Mouse (Mus musculus) spleen, adult 12 weeks (tissue): ENCODE results near the gene Rnf220.

Experiments
- DNase-seq: peaks from one replicate; pipeline ENCODE4 v3.0.0; 2022; ENCODE audit warnings: low spot score

The Rnf220 gene

GRCm38 (mm10) chr4:117341282-117341681, 155.6 kb downstream of the Rnf220 start:
- DNase-seq, result no peak

DNA sequence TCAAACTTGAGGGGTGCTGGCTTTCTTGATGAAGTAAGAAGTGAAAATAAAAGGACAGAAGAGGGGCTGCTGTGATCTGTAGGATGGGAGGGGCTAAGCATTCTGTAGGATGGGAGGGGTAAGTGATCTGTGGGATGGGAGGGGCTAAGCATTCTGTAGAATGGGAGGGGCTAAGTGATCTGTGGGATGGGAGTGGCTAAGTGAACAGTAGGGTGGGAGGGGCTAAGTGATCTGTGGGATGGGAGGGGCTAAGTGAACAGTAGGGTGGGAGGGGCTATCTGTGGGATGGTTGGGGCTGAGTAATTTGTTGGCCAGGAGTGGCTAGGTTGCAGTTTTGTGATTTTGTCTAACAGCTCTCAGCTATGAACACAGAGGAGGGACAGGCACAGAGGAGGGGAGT, 157.1 kb downstream of the Rnf220 start:
- DNase-seq, result no peak

- DNase-seq, result no peak
Observed at GRCm38 (mm10) chr4:117330836-117331475, 165.9 kb downstream of the Rnf220 start.

- DNase-seq, result no peak
Observed at GRCm38 (mm10) chr4:117330132-117330531, 166.7 kb downstream of the Rnf220 start.

- DNase-seq, result no peak
Observed at GRCm38 (mm10) chr4:117326915-117327314, 169.9 kb downstream of the Rnf220 start.

GRCm38 (mm10) chr4:117325076-117325475, 171.8 kb downstream of the Rnf220 start:
- DNase-seq, result no peak

GRCm38 (mm10) chr4:117323515-117324344, 173.1 kb downstream of the Rnf220 start:
- DNase-seq, result no peak

DNA sequence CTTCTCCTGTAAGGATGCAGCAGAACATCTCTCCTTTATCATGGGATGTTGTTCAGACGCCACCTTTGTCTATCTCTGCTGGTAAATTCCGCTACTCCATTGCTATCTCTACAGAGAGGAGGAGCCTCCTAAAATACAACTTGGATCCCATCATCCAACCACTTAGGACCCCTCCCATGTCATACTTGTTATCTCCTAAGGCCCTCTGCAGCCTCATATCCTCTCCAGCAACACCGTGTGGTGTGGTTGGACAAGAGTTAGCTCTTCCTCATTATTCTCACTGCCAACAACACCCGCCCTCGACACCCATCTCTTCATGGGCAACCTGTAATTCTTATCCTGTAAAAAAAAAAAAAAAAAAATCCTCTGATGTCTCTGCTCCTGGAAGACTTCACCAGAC, 175.8 kb downstream of the Rnf220 start:
- DNase-seq, result no peak

- no peak for DNase-seq
Observed at GRCm38 (mm10) chr4:117318508-117318907, 178.3 kb downstream of the Rnf220 start.

GRCm38 (mm10) chr4:117317701-117318190, 179.1 kb downstream of the Rnf220 start:
- DNase-seq, result no peak

DNA sequence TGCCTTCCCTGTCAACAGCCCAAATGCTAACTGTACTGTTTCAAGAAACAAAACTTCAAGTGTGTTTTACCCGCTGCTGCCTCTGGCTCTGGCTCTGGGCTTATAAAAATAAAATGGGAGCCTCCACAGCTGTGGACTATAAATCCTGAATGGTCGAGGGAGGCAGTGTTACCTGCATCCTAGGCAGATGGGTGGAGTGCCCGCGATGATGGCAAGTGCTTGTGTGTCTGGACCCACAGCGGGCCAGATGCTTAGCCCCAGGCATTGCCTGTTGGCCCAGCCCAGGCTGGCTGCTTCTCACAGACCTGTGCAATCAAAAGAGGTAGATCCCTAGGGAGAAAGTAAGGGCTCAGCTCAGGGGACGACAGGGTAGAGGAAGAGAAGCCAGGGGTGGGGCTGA, 180.1 kb downstream of the Rnf220 start:
- no peak for DNase-seq

GRCm38 (mm10) chr4:117314849-117315500, 181.9 kb downstream of the Rnf220 start:
- DNase-seq, result no peak

- peak; percentile 16 for DNase-seq
Observed at GRCm38 (mm10) chr4:117313085-117313424, 183.8 kb downstream of the Rnf220 start.

DNA sequence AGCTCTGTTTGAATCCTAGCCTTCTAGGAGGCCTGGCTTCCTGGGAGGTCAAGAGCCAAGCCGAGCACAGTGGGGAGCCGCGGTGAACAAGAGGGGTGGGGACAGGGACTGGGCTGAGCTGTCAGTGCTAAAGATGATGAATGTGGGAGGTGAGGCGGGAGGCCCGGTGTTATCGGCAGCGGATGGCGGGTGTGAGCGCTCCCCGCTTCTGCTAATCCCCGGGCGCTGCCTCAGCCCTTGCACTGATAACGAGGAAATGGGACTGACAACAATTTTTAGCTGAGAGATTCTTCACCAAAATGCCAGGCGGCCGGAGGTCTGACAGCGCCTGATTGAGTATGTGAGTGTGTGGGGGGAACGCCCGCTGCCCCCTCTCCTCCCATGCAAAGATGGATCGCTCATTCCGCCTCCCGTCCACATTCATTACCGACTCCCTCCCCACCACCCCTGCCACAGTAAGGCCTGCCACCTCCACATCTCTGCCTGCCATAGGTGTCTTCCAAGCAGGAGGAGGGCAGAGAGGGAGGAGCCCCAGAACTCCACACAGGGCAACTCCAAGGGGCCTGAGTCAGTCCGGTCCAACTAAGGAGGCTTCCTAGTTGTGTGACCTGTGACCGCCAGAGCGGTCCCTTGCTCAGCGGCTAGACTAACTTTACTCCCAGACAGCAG, 184.3 kb downstream of the Rnf220 start:
- DNase-seq, result peak; percentile 56

GRCm38 (mm10) chr4:117311891-117312290, 185.0 kb downstream of the Rnf220 start:
- no peak for DNase-seq

GRCm38 (mm10) chr4:117309427-117309826, 187.4 kb downstream of the Rnf220 start:
- DNase-seq, result no peak

- no peak for DNase-seq
Observed at GRCm38 (mm10) chr4:117307270-117307669, 189.6 kb downstream of the Rnf220 start.

- no peak for DNase-seq
Observed at GRCm38 (mm10) chr4:117305461-117305860, 191.4 kb downstream of the Rnf220 start.

DNA sequence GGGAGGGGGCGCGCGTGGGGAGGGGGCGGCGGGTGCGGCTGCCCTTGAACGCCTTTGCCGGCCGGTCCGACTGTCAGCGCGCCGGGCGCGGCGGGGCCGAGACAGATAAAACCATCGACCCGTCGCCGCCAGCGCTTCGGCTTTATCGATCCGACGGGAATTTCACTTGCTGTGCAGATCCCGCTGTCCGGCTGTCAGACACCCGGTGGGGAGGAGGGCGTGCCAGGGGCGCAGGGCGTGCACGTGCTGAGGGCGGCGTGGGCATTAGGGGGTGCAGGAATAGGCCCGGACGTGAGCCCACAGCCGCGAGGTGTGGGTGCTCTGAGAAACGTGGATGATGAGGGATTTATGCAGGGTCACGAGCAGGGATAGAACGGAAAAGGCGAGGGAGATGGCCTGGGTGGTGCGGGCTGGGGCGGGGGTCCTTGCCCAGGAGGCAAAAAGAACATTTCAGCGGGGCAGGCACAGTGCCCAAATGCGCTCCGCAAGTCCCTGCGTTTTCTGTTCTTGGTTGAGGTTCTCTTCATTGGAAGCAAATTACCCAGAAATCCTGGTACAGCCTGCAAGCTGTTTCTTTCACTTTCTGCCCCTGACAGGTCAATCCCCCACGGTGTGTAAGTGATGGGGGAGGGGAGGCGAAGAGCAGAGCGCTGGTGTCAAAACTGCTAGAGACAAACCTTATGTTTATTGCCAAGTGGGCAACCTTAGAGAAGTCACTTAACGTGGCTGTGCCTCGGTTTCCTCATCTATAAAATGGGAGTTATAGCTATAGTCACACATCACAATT, 192.4 kb downstream of the Rnf220 start:
- DNase-seq, result no peak

DNA sequence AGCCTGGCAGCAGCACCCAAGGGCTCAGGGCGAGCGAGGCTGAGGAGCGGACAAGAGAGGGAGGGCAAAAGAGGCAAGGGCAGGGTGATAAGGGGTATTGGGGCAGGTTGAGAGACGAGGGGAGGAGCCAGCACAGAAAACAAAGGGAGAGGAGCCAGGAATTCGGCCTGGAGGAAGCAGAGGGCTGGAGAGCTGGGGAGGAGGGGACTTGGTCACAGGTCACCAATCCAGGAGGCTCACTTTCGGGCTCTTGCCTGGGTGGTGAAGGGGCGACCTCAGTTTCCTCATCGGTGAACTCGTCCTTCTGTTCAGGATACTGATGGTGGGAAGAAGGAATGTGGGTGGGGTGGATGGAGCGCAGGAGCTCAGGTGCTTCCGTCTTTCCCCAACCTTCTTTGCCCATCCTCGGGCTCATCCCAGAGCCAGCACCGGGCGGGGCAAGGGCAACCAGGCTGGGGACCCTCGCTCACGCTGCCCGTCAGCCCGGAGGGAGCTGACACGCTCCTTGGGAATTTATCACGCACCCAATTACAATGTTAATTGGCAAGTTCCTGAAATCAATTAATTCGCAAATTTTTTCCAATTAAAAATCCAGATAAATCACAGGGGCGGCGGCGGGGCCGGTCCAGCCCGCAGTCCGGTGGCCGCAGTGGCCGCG, 193.1 kb downstream of the Rnf220 start:
- no peak for DNase-seq
